Mouse (Mus musculus): ENCODE measurements at regions not wholly inside any gene's neighbourhood (a gene's known extent, or its start where the extent isn't known, plus 50 kb on each side); places are given as distances from the start of the nearest gene placed in this dataset.
A peak's percentile ranks its signal among the peaks of the same experiment; 100 is the strongest.

DNA sequence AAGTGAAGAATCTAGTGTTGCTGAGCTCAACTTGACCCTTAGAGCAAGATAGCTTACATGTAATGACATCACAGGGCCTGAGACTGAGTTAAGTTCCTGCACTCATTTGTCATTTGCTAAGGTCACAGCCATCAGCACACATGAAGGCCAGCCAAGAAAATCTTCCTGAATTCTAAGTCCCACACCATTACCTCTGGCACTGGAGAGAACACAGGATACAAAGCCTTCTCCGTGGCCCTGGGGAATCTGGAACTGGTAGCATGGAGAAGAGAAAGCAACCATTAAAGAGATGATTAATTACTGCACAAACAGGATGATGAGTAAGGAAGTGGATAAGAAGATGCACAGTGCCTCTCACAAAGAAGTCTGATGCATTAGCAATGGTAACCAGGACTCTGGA is 232.0 kb downstream of the Wdr72 start:
- no peak overlapping the region for H3K9ac ChIP-seq
- H3K9me3 ChIP-seq: no peaks in the 10 kb centered on the region
- H3K27me3 ChIP-seq (replicated peaks): no peaks in the 10 kb centered on the region
- H3K4me1 ChIP-seq: no peaks in the 10 kb centered on the region
- no peaks in the 10 kb centered on the region for H3K36me3 ChIP-seq
- no peak overlapping the region for H3K4me3 ChIP-seq
- ATAC-seq (ENCODE audit: extremely low read depth, insufficient number of reproducible peaks, low FRiP score, low TSS enrichment): no peak
- H3K4me2 ChIP-seq: no peak overlapping the region
- no peak overlapping the region for H3K27ac ChIP-seq (replicated peaks)
- 52% methylated on average over 1 of the region's 1 CpGs for WGBS

DNA sequence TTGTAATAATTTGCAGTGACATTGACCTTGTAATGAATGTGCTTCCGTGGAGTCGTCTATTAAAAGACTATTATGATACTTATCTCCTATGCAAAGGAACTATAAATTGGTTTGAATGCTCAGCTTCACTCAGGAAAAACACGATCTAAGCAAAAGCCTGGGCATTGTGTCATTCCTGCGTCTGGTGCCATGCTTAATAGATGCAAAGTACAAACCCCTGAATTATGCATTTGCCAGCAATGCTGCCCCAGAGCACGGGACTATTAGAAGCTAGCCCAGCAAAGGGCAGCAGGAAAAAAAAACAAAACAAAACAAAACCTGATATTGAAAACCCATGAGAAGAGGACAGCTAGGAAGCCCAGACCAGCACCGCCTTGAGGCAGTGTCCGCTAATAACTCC is 234.9 kb downstream of the Wdr72 start:
- WGBS: 73% methylated on average over 7 of the region's 7 CpGs
- H3K36me3 ChIP-seq: no peaks in the 10 kb centered on the region
- H3K4me2 ChIP-seq: no peak overlapping the region
- H3K9me3 ChIP-seq: no peaks in the 10 kb centered on the region
- H3K27me3 ChIP-seq (replicated peaks): no peaks in the 10 kb centered on the region
- no peak for ATAC-seq (ENCODE audit: extremely low read depth, insufficient number of reproducible peaks, low FRiP score, low TSS enrichment)
- no peak overlapping the region for H3K27ac ChIP-seq (replicated peaks)
- no peaks in the 10 kb centered on the region; the same call in 1 of the 2 replicates for H3K4me1 ChIP-seq
- no peak overlapping the region for H3K4me3 ChIP-seq
- no peak overlapping the region for H3K9ac ChIP-seq

DNA sequence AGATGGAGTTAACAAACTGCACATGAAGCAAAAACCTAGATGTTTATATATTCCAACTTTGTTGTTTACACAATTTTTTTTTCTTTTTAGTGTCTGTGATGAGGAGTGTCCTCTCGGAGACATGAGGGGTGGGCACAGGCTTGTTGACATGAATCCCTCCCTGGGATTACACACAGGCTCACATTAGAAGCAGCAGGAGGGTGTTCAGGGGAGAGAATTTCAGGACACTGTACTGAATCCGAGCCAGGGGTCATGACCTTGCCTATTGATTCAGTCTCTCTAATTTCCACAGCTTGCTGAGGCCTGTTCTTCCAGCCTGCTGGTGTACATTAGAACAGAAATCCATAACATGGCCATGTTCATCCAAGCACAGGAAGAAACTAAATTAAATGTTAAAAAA is 238.6 kb downstream of the Wdr72 start:
- H3K4me1 ChIP-seq: no peaks in the 10 kb centered on the region; the same call in 1 of the 2 replicates
- no peak for ATAC-seq (ENCODE audit: extremely low read depth, insufficient number of reproducible peaks, low FRiP score, low TSS enrichment)
- 40% methylated on average over 2 of the region's 2 CpGs for WGBS

GRCm38 (mm10) chr9:74365930-74366438 is 255.8 kb downstream of the Wdr72 start:
- no peaks in the 10 kb centered on the region for H3K27me3 ChIP-seq (replicated peaks)
- H3K9ac ChIP-seq: no peak overlapping the region
- H3K27ac ChIP-seq (replicated peaks): no peak overlapping the region
- 38% methylated on average over 3 of the region's 3 CpGs for WGBS
- no peaks in the 10 kb centered on the region for H3K4me1 ChIP-seq
- no peaks in the 10 kb centered on the region for H3K9me3 ChIP-seq
- H3K36me3 ChIP-seq: no peaks in the 10 kb centered on the region
- H3K4me2 ChIP-seq: no peak overlapping the region
- no peak overlapping the region for H3K4me3 ChIP-seq
- no peak for ATAC-seq (ENCODE audit: extremely low read depth, insufficient number of reproducible peaks, low FRiP score, low TSS enrichment)

More for the DNA sequence above, 238.6 kb downstream of the Wdr72 start:
- H3K27ac ChIP-seq (replicated peaks): no peak overlapping the region
- no peaks in the 10 kb centered on the region for H3K9me3 ChIP-seq
- H3K9ac ChIP-seq: no peak overlapping the region
- H3K36me3 ChIP-seq: no peaks in the 10 kb centered on the region
- no peak overlapping the region for H3K4me2 ChIP-seq
- H3K27me3 ChIP-seq (replicated peaks): no peaks in the 10 kb centered on the region
- no peak overlapping the region for H3K4me3 ChIP-seq

DNA sequence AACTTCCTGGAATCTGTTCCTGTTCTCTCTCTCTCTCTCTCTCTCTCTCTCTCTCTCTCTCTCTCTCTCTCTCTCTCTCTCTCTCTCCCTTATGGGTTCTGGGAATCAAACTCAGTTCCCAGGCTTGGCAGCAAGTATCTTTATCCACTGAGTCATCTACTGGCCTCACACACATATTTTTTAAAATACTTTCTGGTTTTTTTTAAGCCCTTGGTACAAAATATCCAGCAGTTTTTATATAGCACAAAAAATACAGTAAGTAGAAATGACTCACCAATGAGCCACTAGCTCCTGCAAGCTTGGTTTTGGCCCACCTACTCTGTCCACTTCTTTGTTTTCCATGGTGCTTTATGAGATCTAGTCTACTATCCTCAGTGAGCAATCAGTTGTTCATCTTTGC is 266.0 kb downstream of the Wdr72 start:
- H3K9me3 ChIP-seq: no peaks in the 10 kb centered on the region
- no peak for ATAC-seq (ENCODE audit: extremely low read depth, insufficient number of reproducible peaks, low FRiP score, low TSS enrichment)
- no peaks in the 10 kb centered on the region for H3K27me3 ChIP-seq (replicated peaks)
- H3K4me2 ChIP-seq: no peak overlapping the region
- no peak overlapping the region for H3K9ac ChIP-seq
- no peaks in the 10 kb centered on the region for H3K4me1 ChIP-seq
- no peak overlapping the region for H3K27ac ChIP-seq (replicated peaks)
- H3K36me3 ChIP-seq: no peaks in the 10 kb centered on the region
- no peak overlapping the region for H3K4me3 ChIP-seq

- Histone ChIP-seq H3K27me3 (replicated peaks) (no peaks in the 10 kb centered on the region), H3K9me3 (no peaks in the 10 kb centered on the region), H3K36me3 (no peaks in the 10 kb centered on the region), H3K27ac (replicated peaks) (no peak overlapping the region), H3K4me2 (no peak overlapping the region), H3K4me1 (no peaks in the 10 kb centered on the region), H3K4me3 (no peak overlapping the region), H3K9ac (no peak overlapping the region)
- ATAC-seq (ENCODE audit: extremely low read depth, insufficient number of reproducible peaks, low FRiP score, low TSS enrichment): no peak
Observed at GRCm38 (mm10) chr9:74377204-74377603, 267.0 kb downstream of the Wdr72 start.

DNA sequence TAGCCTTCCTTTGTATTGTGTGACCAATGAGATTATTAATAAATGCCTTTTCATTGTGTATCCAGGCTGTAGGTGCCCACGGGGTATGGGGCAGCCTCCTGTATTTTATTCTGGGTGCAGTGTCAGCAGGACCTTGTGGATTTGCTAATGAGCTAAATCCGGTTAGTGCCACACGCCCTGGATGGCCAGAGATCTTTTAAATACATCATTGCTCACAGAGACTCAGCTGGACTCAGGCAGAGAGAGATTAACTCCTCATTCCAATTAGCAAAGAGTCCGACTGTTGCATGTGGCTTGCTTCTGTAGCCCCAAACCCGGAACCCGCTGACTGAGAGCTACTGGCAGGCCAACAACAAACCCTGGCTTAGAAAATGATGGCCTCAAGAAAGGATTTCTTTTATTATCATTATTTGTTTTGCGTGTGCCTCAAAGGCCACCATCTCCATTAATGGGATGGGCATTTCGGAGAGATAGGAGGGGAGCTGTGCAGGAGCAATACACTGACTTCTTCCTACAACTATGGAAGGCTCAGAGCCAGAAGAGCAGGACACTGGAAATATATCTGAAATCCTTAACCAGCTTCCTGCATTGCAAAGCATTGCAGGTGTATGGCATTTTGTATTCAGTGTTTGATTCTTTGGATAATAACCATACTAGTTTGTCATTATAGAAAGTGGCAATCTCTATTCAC is 274.2 kb downstream of the Wdr72 start:
- Histone ChIP-seq H3K9me3 (no peaks in the 10 kb centered on the region), H3K4me1 (no peaks in the 10 kb centered on the region), H3K27ac (replicated peaks) (no peak overlapping the region), H3K27me3 (replicated peaks) (no peaks in the 10 kb centered on the region), H3K4me2 (no peak overlapping the region), H3K9ac (no peak overlapping the region), H3K4me3 (no peak overlapping the region), H3K36me3 (no peaks in the 10 kb centered on the region)
- ATAC-seq (ENCODE audit: extremely low read depth, insufficient number of reproducible peaks, low FRiP score, low TSS enrichment): no peak
- WGBS: 78% methylated on average over 8 of the region's 8 CpGs

DNA sequence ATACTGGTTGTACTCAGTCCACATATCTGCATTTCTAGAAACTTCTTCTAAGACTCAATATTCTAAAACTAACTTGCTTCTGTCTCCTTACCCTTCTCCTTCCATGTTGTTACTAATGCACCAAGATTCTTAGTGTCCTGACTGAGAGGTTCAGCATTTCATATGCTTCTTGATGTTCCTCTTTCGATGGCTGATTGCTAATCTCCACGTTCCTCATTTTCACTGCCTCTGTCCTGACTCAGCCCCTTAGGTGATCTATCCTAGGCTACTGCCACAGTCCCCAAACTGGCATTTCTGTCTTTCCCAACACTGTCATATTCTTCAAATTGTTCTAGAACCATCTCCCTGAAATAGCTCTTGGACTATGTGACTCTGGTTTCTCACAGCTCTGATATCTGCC is 315.4 kb downstream of the Wdr72 start:
- no peaks in the 10 kb centered on the region for H3K36me3 ChIP-seq
- ATAC-seq (ENCODE audit: extremely low read depth, insufficient number of reproducible peaks, low FRiP score, low TSS enrichment): no peak
- no peak overlapping the region for H3K4me3 ChIP-seq
- H3K9ac ChIP-seq: no peak overlapping the region
- no peaks in the 10 kb centered on the region for H3K27me3 ChIP-seq (replicated peaks)
- no peak overlapping the region for H3K4me2 ChIP-seq
- 70% methylated on average over 2 of the region's 2 CpGs for WGBS
- H3K4me1 ChIP-seq: no peaks in the 10 kb centered on the region
- no peak overlapping the region for H3K27ac ChIP-seq (replicated peaks)
- H3K9me3 ChIP-seq: no peaks in the 10 kb centered on the region

GRCm38 (mm10) chr9:74449981-74450380 is 339.8 kb downstream of the Wdr72 start:
- H3K9me3 ChIP-seq: no peaks in the 10 kb centered on the region; the same call in 1 of the 2 replicates
- WGBS: 82% methylated on average over 5 of the region's 5 CpGs
- no peak overlapping the region for H3K27ac ChIP-seq (replicated peaks)
- H3K36me3 ChIP-seq: no peaks in the 10 kb centered on the region
- ATAC-seq (ENCODE audit: extremely low read depth, insufficient number of reproducible peaks, low FRiP score, low TSS enrichment): no peak
- H3K27me3 ChIP-seq (replicated peaks): no peaks in the 10 kb centered on the region
- no peak overlapping the region for H3K9ac ChIP-seq
- H3K4me3 ChIP-seq: no peak overlapping the region
- H3K4me1 ChIP-seq: no peaks in the 10 kb centered on the region
- H3K4me2 ChIP-seq: no peak overlapping the region

DNA sequence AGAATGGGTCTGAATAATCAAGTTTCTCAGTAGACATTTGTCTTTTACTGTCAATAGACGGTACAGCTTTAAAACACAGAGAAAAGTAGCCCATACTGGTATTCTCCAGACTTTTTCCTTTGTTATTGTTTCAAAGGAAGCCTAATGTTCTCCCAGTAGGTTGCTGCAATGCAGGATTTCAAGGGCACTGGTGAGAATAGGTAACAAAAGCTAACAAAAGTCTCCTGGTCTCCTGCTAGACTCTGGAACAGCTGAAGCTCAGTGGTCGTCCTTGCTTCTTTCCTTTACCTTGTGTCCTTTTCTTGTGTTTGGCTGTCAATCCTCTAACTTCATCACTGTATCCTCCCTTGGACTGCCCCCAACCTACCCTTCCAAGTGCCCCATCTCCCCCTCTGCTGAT is 350.9 kb downstream of the Wdr72 start:
- Histone ChIP-seq H3K36me3 (no peaks in the 10 kb centered on the region), H3K27ac (replicated peaks) (no peak overlapping the region), H3K27me3 (replicated peaks) (no peaks in the 10 kb centered on the region), H3K4me2 (no peak overlapping the region), H3K9ac (no peak overlapping the region), H3K4me1 (no peaks in the 10 kb centered on the region), H3K4me3 (no peak overlapping the region), H3K9me3 (no peaks in the 10 kb centered on the region)
- ATAC-seq (ENCODE audit: extremely low read depth, insufficient number of reproducible peaks, low FRiP score, low TSS enrichment): no peak
- WGBS: 44% methylated on average over 2 of the region's 2 CpGs

DNA sequence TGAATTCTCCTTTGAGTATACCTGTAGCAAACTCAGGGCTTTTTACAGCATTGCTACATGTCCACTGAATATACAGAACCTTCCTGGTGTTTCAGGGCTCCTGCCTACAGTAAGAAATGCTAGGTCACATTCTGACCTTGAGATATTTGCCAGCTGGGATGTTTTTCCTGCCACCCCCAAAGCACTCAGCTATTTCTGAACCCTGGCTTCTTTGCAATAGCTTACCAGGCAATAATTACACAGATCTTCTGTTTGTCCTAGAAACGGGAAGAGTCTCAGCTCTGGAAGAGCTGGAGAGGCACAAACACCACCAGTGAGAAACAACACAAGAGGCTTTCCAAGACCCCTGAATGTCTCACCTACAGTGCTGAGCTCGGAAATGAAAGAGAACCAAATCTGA is 366.7 kb downstream of the Wdr72 start:
- Histone ChIP-seq H3K27me3 (replicated peaks) (no peaks in the 10 kb centered on the region), H3K4me1 (peaks cover 8% of the 10 kb centered on the region), H3K27ac (replicated peaks) (0 out of 2 replicates have a peak overlapping the region, but pooled peaks have one; percentile 5), H3K36me3 (no peaks in the 10 kb centered on the region), H3K9me3 (no peaks in the 10 kb centered on the region), H3K9ac (no peak overlapping the region), H3K4me2 (no peak overlapping the region), H3K4me3 (no peak overlapping the region)
- no peak for ATAC-seq (ENCODE audit: extremely low read depth, insufficient number of reproducible peaks, low FRiP score, low TSS enrichment)
- WGBS: 23% methylated on average over 2 of the region's 2 CpGs

DNA sequence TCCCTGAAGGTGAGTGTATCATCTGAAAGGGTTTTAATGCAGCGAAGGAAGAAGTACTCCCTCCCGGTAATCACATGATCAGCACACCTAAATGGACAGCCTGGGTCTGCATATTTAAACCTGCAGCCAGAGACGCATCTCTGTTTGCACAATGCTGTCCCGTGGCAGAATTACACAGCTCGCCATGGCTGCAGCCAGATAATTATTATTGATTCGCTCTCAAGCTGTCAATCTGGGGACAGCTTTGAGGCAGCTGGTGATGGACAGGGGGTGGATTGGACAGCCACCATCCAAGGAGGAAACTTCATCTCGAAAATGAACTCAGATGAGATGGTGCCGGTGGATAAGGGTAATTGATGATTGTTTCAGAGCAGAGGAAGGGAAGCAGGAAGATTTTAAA is 369.1 kb downstream of the Wdr72 start:
- Histone ChIP-seq H3K27me3 (replicated peaks) (no peaks in the 10 kb centered on the region), H3K4me2 (no peak overlapping the region), H3K9ac (no peak overlapping the region), H3K4me3 (no peak overlapping the region), H3K36me3 (no peaks in the 10 kb centered on the region), H3K27ac (replicated peaks) (no peak overlapping the region), H3K9me3 (no peaks in the 10 kb centered on the region), H3K4me1 (peaks cover 8% of the 10 kb centered on the region)
- 73% methylated on average over 8 of the region's 8 CpGs for WGBS
- ATAC-seq (ENCODE audit: extremely low read depth, insufficient number of reproducible peaks, low FRiP score, low TSS enrichment): no peak

All from heart, embryonic 13.5 days (tissue).